Mouse (Mus musculus): Measurements from ENCODE around the gene Rtn4. TPM values are rescaled to one million over a fixed set of nuclear protein-coding genes. Genes with fewer than 3 reads are reported as not detected.

Rtn4 gene
- polyA plus RNA-seq, 1 experiment from 2014 or later = 24.6 TPM

- no peaks in the 10 kb centered on the region for H3K27me3 ChIP-seq (replicated peaks)
- H3K4me2 ChIP-seq = no peak overlapping the region
- 82% methylated on average over 3 of the region's 3 CpGs for WGBS (ENCODE audit: insufficient replicate concordance)
- H3K4me3 ChIP-seq = no peak overlapping the region
- no peaks in the 10 kb centered on the region for H3K36me3 ChIP-seq
- H3K9ac ChIP-seq = no peak overlapping the region
- H3K4me1 ChIP-seq = 0 out of 2 replicates have a peak, but pooled peaks cover 4% of the 10 kb centered on the region
- no peak for ATAC-seq
- no peak overlapping the region for H3K27ac ChIP-seq
- H3K9me3 ChIP-seq (replicated peaks) = no peaks in the 10 kb centered on the region
Observed at GRCm38 (mm10) chr11:29715499-29715898, 22.8 kb downstream of the Rtn4 start.

GRCm38 (mm10) chr11:29718541-29718940, 25.8 kb downstream of the Rtn4 start:
- H3K4me2 ChIP-seq = no peak overlapping the region
- no peaks in the 10 kb centered on the region for H3K9me3 ChIP-seq (replicated peaks)
- no peaks in the 10 kb centered on the region for H3K27me3 ChIP-seq (replicated peaks)
- no peak for ATAC-seq
- 64% methylated on average over 6 of the region's 6 CpGs for WGBS (ENCODE audit: insufficient replicate concordance)
- H3K4me3 ChIP-seq = no peak overlapping the region
- no peak overlapping the region for H3K27ac ChIP-seq
- H3K4me1 ChIP-seq = 0 out of 2 replicates have a peak, but pooled peaks cover 4% of the 10 kb centered on the region
- H3K36me3 ChIP-seq = no peaks in the 10 kb centered on the region
- H3K9ac ChIP-seq = no peak overlapping the region

GRCm38 (mm10) chr11:29719597-29719996, 26.9 kb downstream of the Rtn4 start:
- Histone ChIP-seq H3K4me2 (no peak overlapping the region), H3K27me3 (replicated peaks) (no peaks in the 10 kb centered on the region), H3K9ac (no peak overlapping the region), H3K27ac (no peak overlapping the region), H3K4me3 (no peak overlapping the region), H3K36me3 (no peaks in the 10 kb centered on the region), H3K9me3 (replicated peaks) (no peaks in the 10 kb centered on the region), H3K4me1 (peaks cover 7% of the 10 kb centered on the region; the same call in 1 of the 2 replicates)
- 54% methylated on average over 1 of the region's 1 CpGs for WGBS (ENCODE audit: insufficient replicate concordance)
- no peak for ATAC-seq

GRCm38 (mm10) chr11:29724213-29724612, 31.5 kb downstream of the Rtn4 start:
- H3K9ac ChIP-seq = no peak overlapping the region
- H3K9me3 ChIP-seq (replicated peaks) = no peaks in the 10 kb centered on the region
- H3K27ac ChIP-seq = no peak overlapping the region
- 90% methylated on average over 2 of the region's 2 CpGs for WGBS (ENCODE audit: insufficient replicate concordance)
- H3K4me2 ChIP-seq = no peak overlapping the region
- H3K4me3 ChIP-seq = no peak overlapping the region
- H3K36me3 ChIP-seq = no peaks in the 10 kb centered on the region; the same call in 1 of the 2 replicates
- H3K27me3 ChIP-seq (replicated peaks) = no peaks in the 10 kb centered on the region
- peaks cover 3% of the 10 kb centered on the region; the same call in 1 of the 2 replicates for H3K4me1 ChIP-seq
- ATAC-seq = no peak

GRCm38 (mm10) chr11:29725167-29725566, 32.4 kb downstream of the Rtn4 start:
- Histone ChIP-seq H3K9ac (no peak overlapping the region), H3K27ac (no peak overlapping the region)
- no peak for ATAC-seq

GRCm38 (mm10) chr11:29725610-29726009, 32.9 kb downstream of the Rtn4 start:
- no peak overlapping the region for H3K9ac ChIP-seq
- H3K4me2 ChIP-seq = no peak overlapping the region
- no peaks in the 10 kb centered on the region for H3K27me3 ChIP-seq (replicated peaks)
- peaks cover 3% of the 10 kb centered on the region; the same call in 1 of the 2 replicates for H3K4me1 ChIP-seq
- no peak overlapping the region for H3K27ac ChIP-seq
- no peaks in the 10 kb centered on the region; the same call in 1 of the 2 replicates for H3K36me3 ChIP-seq
- H3K4me3 ChIP-seq = no peak overlapping the region
- no peaks in the 10 kb centered on the region for H3K9me3 ChIP-seq (replicated peaks)
- 68% methylated on average over 1 of the region's 1 CpGs for WGBS (ENCODE audit: insufficient replicate concordance)
- ATAC-seq = no peak

More at GRCm38 (mm10) chr11:29725167-29725566, 32.4 kb downstream of the Rtn4 start:
- Histone ChIP-seq H3K36me3 (no peaks in the 10 kb centered on the region; the same call in 1 of the 2 replicates), H3K4me2 (no peak overlapping the region), H3K27me3 (replicated peaks) (no peaks in the 10 kb centered on the region), H3K4me1 (peaks cover 3% of the 10 kb centered on the region; the same call in 1 of the 2 replicates), H3K9me3 (replicated peaks) (no peaks in the 10 kb centered on the region), H3K4me3 (no peak overlapping the region)

GRCm38 (mm10) chr11:29727901-29728300, 35.2 kb downstream of the Rtn4 start:
- Histone ChIP-seq H3K9ac (no peak overlapping the region), H3K4me3 (no peak overlapping the region), H3K27me3 (replicated peaks) (no peaks in the 10 kb centered on the region), H3K4me1 (peaks cover 3% of the 10 kb centered on the region; the same call in 1 of the 2 replicates), H3K9me3 (replicated peaks) (no peaks in the 10 kb centered on the region), H3K4me2 (no peak overlapping the region), H3K27ac (no peak overlapping the region), H3K36me3 (no peaks in the 10 kb centered on the region; the same call in 1 of the 2 replicates)
- ATAC-seq = no peak
- 41% methylated on average over 1 of the region's 1 CpGs for WGBS (ENCODE audit: insufficient replicate concordance)

- 80% methylated on average over 2 of the region's 2 CpGs for WGBS (ENCODE audit: insufficient replicate concordance)
- H3K4me1 ChIP-seq = no peaks in the 10 kb centered on the region
- no peak for ATAC-seq
- H3K36me3 ChIP-seq = peaks cover 24% of the 10 kb centered on the region
- no peak overlapping the region for H3K9ac ChIP-seq
- no peak overlapping the region for H3K4me2 ChIP-seq
- no peak overlapping the region for H3K27ac ChIP-seq
- H3K9me3 ChIP-seq (replicated peaks) = no peaks in the 10 kb centered on the region
- H3K27me3 ChIP-seq (replicated peaks) = no peaks in the 10 kb centered on the region
- no peak overlapping the region for H3K4me3 ChIP-seq
Observed at GRCm38 (mm10) chr11:29739752-29740151, 47.0 kb downstream of the Rtn4 start.

- WGBS (ENCODE audit: insufficient replicate concordance) = 85% methylated on average over 5 of the region's 5 CpGs
- H3K36me3 ChIP-seq = peaks cover 37% of the 10 kb centered on the region
- H3K4me3 ChIP-seq = no peak overlapping the region
- no peak for ATAC-seq
- H3K9ac ChIP-seq = no peak overlapping the region
- H3K9me3 ChIP-seq (replicated peaks) = no peaks in the 10 kb centered on the region
- H3K27me3 ChIP-seq (replicated peaks) = no peaks in the 10 kb centered on the region
- no peak overlapping the region for H3K27ac ChIP-seq
- H3K4me1 ChIP-seq = no peaks in the 10 kb centered on the region
- H3K4me2 ChIP-seq = no peak overlapping the region
Observed at GRCm38 (mm10) chr11:29744760-29745430, 52.1 kb downstream of the Rtn4 start.

GRCm38 (mm10) chr11:29745513-29745912, 52.8 kb downstream of the Rtn4 start:
- Histone ChIP-seq H3K27ac (no peak overlapping the region), H3K9ac (no peak overlapping the region), H3K4me2 (no peak overlapping the region), H3K4me3 (no peak overlapping the region), H3K4me1 (no peaks in the 10 kb centered on the region), H3K36me3 (peaks cover 37% of the 10 kb centered on the region), H3K27me3 (replicated peaks) (no peaks in the 10 kb centered on the region), H3K9me3 (replicated peaks) (no peaks in the 10 kb centered on the region)
- ATAC-seq = no peak
- WGBS (ENCODE audit: insufficient replicate concordance) = 59% methylated on average over 2 of the region's 2 CpGs

GRCm38 (mm10) chr11:29746203-29746602, 53.5 kb downstream of the Rtn4 start:
- Histone ChIP-seq H3K9ac (no peak overlapping the region), H3K36me3 (peaks cover 37% of the 10 kb centered on the region), H3K4me2 (no peak overlapping the region), H3K4me3 (no peak overlapping the region), H3K4me1 (no peaks in the 10 kb centered on the region), H3K27ac (no peak overlapping the region), H3K27me3 (replicated peaks) (no peaks in the 10 kb centered on the region), H3K9me3 (replicated peaks) (no peaks in the 10 kb centered on the region)
- 76% methylated on average over 9 of the region's 9 CpGs for WGBS (ENCODE audit: insufficient replicate concordance)
- ATAC-seq = 0 out of 2 replicates have a peak, but pooled peaks have one; percentile 30

- Histone ChIP-seq H3K4me3 (no peak overlapping the region), H3K27ac (no peak overlapping the region), H3K36me3 (peaks cover 29% of the 10 kb centered on the region), H3K4me2 (no peak overlapping the region), H3K9ac (no peak overlapping the region), H3K9me3 (replicated peaks) (no peaks in the 10 kb centered on the region), H3K27me3 (replicated peaks) (no peaks in the 10 kb centered on the region), H3K4me1 (no peaks in the 10 kb centered on the region)
- no peak for ATAC-seq
- WGBS (ENCODE audit: insufficient replicate concordance) = 67% methylated on average over 3 of the region's 3 CpGs
Observed at GRCm38 (mm10) chr11:29747365-29747764, 54.6 kb downstream of the Rtn4 start.

All from liver, embryonic 12.5 days (tissue).